Mouse (Mus musculus) cortical plate, adult 2 months (tissue): Measurements from ENCODE around the gene Sf3a1.

Experiments used
- CTCF ChIP-seq: fragments of 200-500 bp; IDR thresholded peaks from 2 replicates; pipeline ENCODE4 v1.5.1; 2011; ENCODE audit warnings: mild to moderate bottlenecking, control low read depth, low read length; ENCODE audit not compliant: insufficient read depth; ENCODE audit errors: extremely low read depth
- POLR2A ChIP-seq: fragments of 200-500 bp; IDR thresholded peaks from 2 replicates; pipeline ENCODE4 v1.6.1; 2011; ENCODE audit warnings: mild to moderate bottlenecking, low read length, control low read depth; ENCODE audit not compliant: insufficient read depth; ENCODE audit errors: extremely low read depth

DNA sequence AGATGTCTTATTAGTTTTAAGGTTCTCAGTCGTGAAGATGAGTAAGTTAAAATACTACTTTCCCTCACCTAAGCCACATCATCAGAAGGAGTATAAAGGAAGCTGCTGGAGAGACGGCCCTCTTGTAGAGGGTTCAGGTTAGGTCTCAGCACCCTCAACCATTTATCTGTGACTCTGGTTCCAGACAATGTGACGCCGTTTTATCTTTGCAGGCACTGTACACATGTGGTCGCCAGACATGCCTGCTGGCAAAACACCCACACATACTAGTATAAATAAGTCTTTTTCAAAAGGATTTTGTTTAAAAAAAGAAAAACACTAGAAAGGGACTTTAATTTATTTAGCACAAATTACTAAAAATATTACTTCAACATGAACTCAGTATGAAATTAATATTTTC is 4.5 kb upstream of the Sf3a1 start:
- no peak for TF ChIP-seq CTCF
- no peak for TF ChIP-seq POLR2A
